Mouse (Mus musculus): ENCODE results near the gene Kif1b. TPM values are rescaled to one million over a fixed set of nuclear protein-coding genes. Genes with fewer than 3 reads are reported as not detected.
A peak's percentile ranks its signal among the peaks of the same experiment; 100 is the strongest.

The Kif1b gene
- polyA plus RNA-seq, 1 experiment from 2014 or later = 173 TPM

DNA sequence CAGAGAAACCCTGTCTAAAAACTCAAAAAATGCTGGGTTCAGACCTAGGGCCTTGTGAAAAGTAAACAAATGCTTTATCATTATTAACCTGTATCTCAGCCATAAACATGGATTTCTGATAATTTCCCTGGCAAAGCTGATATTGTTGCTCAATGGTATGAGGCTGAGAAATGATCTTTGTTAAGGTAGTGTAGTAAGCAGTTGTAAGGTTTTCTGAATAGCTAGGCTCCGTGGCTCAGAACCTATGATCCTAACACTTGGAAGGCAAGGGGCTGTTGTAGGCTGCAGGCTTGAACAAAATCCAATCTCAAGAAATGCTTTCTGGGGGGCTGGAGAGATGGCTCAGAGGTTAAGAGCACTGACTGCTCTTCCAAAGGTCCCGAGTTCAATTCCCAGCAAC, 118.9 kb downstream of the Kif1b start:
- Histone ChIP-seq H3K4me2 (replicated peaks; ENCODE audit: low read depth, low read length) (no peak overlapping the region), H3K4me1 (replicated peaks; ENCODE audit: control insufficient read depth, insufficient read depth, low read length) (no peaks in the 10 kb centered on the region), H3K27me3 (ENCODE audit: control insufficient read depth, insufficient read depth, low read length) (no peaks in the 10 kb centered on the region), H3K27ac (ENCODE audit: low read depth, low read length) (no peak overlapping the region), H3K4me3 (ENCODE audit: low read depth, low read length) (no peak overlapping the region), H3K9me3 (ENCODE audit: control insufficient read depth, low read length) (no peaks in the 10 kb centered on the region), H3K36me3 (ENCODE audit: control insufficient read depth, insufficient read depth, low read length) (peaks cover 19% of the 10 kb centered on the region), H3K9ac (ENCODE audit: low read depth, low read length) (no peak overlapping the region)
- ATAC-seq (ENCODE audit: low FRiP score) (no peak), DNase-seq (ENCODE audit: low spot score) (no peak)
- 98% methylated on average over 2 of the region's 2 CpGs for WGBS

DNA sequence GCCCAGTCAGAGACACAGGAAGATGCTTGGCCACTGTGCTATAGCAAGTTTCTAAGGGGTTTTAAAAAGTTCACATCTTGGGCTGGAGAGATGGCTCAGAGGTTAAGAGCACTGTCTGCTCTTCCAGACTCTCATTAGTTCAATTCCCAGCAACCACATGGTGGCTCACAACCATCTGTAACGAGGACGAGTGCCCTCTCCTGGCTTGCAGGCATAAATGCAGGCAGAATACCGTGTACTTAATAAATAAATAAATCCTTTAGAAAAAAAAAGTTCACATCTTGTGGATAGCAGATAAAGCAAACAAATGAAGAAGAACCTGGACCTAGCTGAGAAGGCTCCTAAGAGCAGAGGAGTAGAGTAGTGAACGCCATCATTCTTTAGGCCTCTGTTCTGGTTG, 124.7 kb downstream of the Kif1b start:
- H3K4me3 ChIP-seq (ENCODE audit: low read depth, low read length) = no peak overlapping the region

DNA sequence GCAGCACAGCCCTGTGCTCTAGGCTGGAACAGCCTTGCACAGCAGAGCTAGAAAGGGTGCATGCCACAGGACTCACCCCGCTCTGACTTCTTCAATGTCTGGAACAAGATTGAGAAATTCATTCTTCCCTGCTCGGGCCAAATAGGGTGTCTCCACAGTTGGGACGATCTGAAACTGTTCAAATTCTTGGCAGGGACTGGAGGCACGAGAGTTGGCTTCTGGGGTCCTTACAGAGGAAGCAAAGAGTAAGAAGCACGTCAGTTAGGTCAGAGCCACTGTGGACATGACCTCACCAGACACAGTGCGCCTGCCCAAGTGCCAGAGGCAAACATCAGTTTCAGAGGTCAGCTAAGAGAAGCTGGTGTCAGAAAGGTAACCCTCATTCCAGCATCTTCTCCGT, 125.3 kb downstream of the Kif1b start:
- H3K9ac ChIP-seq (ENCODE audit: low read depth, low read length) = no peak overlapping the region
- no peak overlapping the region for H3K27ac ChIP-seq (ENCODE audit: low read depth, low read length)
- H3K27me3 ChIP-seq (ENCODE audit: control insufficient read depth, insufficient read depth, low read length) = no peaks in the 10 kb centered on the region
- ATAC-seq (ENCODE audit: low FRiP score) (no peak), DNase-seq (ENCODE audit: low spot score) (no peak)
- H3K4me2 ChIP-seq (replicated peaks; ENCODE audit: low read depth, low read length) = no peak overlapping the region
- peaks cover 20% of the 10 kb centered on the region; the same call in 1 of the 2 replicates for H3K36me3 ChIP-seq (ENCODE audit: control insufficient read depth, insufficient read depth, low read length)
- H3K9me3 ChIP-seq (ENCODE audit: control insufficient read depth, low read length) = no peaks in the 10 kb centered on the region
- no peak overlapping the region for H3K4me3 ChIP-seq (ENCODE audit: low read depth, low read length)
- 86% methylated on average over 7 of the region's 7 CpGs for WGBS
- no peaks in the 10 kb centered on the region for H3K4me1 ChIP-seq (replicated peaks; ENCODE audit: control insufficient read depth, insufficient read depth, low read length)

More for the DNA sequence above, 124.7 kb downstream of the Kif1b start:
- H3K27me3 ChIP-seq (ENCODE audit: control insufficient read depth, insufficient read depth, low read length) = no peaks in the 10 kb centered on the region
- peaks cover 23% of the 10 kb centered on the region; the same call in 1 of the 2 replicates for H3K36me3 ChIP-seq (ENCODE audit: control insufficient read depth, insufficient read depth, low read length)
- H3K4me2 ChIP-seq (replicated peaks; ENCODE audit: low read depth, low read length) = no peak overlapping the region
- no peaks in the 10 kb centered on the region for H3K4me1 ChIP-seq (replicated peaks; ENCODE audit: control insufficient read depth, insufficient read depth, low read length)
- H3K9ac ChIP-seq (ENCODE audit: low read depth, low read length) = no peak overlapping the region
- H3K9me3 ChIP-seq (ENCODE audit: control insufficient read depth, low read length) = no peaks in the 10 kb centered on the region
- ATAC-seq (ENCODE audit: low FRiP score) (no peak), DNase-seq (ENCODE audit: low spot score) (no peak)
- no peak overlapping the region for H3K27ac ChIP-seq (ENCODE audit: low read depth, low read length)
- WGBS = 56% methylated on average over 4 of the region's 4 CpGs

DNA sequence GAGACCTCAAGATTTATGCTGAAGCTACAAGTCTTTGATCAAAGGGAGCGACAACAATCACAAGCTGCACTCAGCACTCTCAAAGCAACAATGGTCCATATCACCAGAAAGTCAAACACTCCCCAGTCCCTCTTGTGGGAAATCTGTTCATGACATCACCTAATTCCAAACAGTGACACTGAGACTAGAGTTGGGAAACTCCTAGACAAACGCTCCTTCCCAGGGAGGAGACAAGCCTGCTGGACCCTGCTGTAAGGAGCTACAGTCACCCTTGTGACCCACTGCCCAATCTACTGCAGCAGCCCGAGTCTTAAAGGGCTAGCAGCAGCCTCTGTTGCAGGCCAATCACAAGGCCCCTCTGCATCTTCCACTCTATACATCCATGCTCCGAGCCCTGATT, 127.9 kb downstream of the Kif1b start:
- ATAC-seq (ENCODE audit: low FRiP score) = no peak
- 72% methylated on average over 4 of the region's 4 CpGs for WGBS

DNA sequence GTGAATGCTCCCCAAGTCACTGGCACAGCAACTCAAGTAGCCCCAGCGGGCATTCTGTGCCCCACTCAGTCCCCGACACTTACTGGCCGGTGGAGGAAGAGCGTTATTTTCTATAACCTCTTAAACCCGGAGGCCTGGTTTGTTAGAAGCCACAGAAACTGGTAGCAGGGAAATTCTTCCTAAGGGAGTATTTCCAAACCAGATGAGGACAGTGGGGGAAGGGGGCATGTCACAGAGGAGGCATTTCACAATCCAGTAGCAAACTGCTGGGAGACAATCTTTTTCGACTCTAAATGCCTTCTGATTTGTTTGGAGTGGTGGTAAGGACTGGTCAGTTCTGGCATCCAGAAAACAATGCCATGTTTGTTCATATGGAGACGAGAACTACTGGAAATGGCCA, 128.3 kb downstream of the Kif1b start:
- WGBS = 78% methylated on average over 7 of the region's 7 CpGs
- ATAC-seq (ENCODE audit: low FRiP score) (no peak), DNase-seq (ENCODE audit: low spot score) (no peak)
- Histone ChIP-seq H3K36me3 (ENCODE audit: control insufficient read depth, insufficient read depth, low read length) (peaks cover 16% of the 10 kb centered on the region; the same call in 1 of the 2 replicates), H3K4me2 (replicated peaks; ENCODE audit: low read depth, low read length) (no peak overlapping the region), H3K27me3 (ENCODE audit: control insufficient read depth, insufficient read depth, low read length) (no peaks in the 10 kb centered on the region), H3K4me3 (ENCODE audit: low read depth, low read length) (no peak overlapping the region), H3K9me3 (ENCODE audit: control insufficient read depth, low read length) (no peaks in the 10 kb centered on the region), H3K9ac (ENCODE audit: low read depth, low read length) (no peak overlapping the region; the same call in 1 of the 2 replicates), H3K27ac (ENCODE audit: low read depth, low read length) (no peak overlapping the region), H3K4me1 (replicated peaks; ENCODE audit: control insufficient read depth, insufficient read depth, low read length) (no peaks in the 10 kb centered on the region)

More for the DNA sequence above, 127.9 kb downstream of the Kif1b start:
- no peaks in the 10 kb centered on the region for H3K27me3 ChIP-seq (ENCODE audit: control insufficient read depth, insufficient read depth, low read length)
- peaks cover 17% of the 10 kb centered on the region; the same call in 1 of the 2 replicates for H3K36me3 ChIP-seq (ENCODE audit: control insufficient read depth, insufficient read depth, low read length)
- H3K27ac ChIP-seq (ENCODE audit: low read depth, low read length) = no peak overlapping the region
- no peak overlapping the region for H3K4me2 ChIP-seq (replicated peaks; ENCODE audit: low read depth, low read length)
- H3K9me3 ChIP-seq (ENCODE audit: control insufficient read depth, low read length) = no peaks in the 10 kb centered on the region
- no peak for DNase-seq (ENCODE audit: low spot score)
- H3K4me3 ChIP-seq (ENCODE audit: low read depth, low read length) = no peak overlapping the region
- H3K4me1 ChIP-seq (replicated peaks; ENCODE audit: control insufficient read depth, insufficient read depth, low read length) = no peaks in the 10 kb centered on the region
- no peak overlapping the region for H3K9ac ChIP-seq (ENCODE audit: low read depth, low read length)

DNA sequence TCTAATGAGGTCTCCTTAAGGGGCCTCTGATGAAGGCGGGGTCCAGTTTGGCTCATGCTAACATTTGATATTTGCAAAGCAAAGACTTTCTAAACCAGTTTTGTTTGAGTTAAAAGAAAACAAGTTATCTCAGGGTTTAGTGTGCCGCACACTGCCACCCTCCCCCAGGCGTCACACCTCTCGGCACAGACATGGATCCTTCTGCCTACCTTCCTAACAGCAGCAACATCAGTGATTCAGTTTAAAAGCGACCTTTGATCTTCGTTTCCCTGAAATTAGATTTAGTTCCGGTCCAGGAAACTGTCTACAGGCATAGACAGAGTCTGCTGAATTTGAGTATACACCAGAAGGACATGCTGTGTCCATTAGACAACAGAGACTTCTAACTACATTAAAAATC, 129.2 kb downstream of the Kif1b start:
- Histone ChIP-seq H3K9ac (ENCODE audit: low read depth, low read length) (no peak overlapping the region), H3K27me3 (ENCODE audit: control insufficient read depth, insufficient read depth, low read length) (no peaks in the 10 kb centered on the region), H3K4me2 (replicated peaks; ENCODE audit: low read depth, low read length) (no peak overlapping the region), H3K4me3 (ENCODE audit: low read depth, low read length) (no peak overlapping the region), H3K36me3 (ENCODE audit: control insufficient read depth, insufficient read depth, low read length) (peaks cover 10% of the 10 kb centered on the region; the same call in 1 of the 2 replicates), H3K9me3 (ENCODE audit: control insufficient read depth, low read length) (no peaks in the 10 kb centered on the region), H3K4me1 (replicated peaks; ENCODE audit: control insufficient read depth, insufficient read depth, low read length) (no peaks in the 10 kb centered on the region), H3K27ac (ENCODE audit: low read depth, low read length) (no peak overlapping the region)
- ATAC-seq (ENCODE audit: low FRiP score) (no peak), DNase-seq (ENCODE audit: low spot score) (no peak)
- WGBS = 69% methylated on average over 7 of the region's 7 CpGs

DNA sequence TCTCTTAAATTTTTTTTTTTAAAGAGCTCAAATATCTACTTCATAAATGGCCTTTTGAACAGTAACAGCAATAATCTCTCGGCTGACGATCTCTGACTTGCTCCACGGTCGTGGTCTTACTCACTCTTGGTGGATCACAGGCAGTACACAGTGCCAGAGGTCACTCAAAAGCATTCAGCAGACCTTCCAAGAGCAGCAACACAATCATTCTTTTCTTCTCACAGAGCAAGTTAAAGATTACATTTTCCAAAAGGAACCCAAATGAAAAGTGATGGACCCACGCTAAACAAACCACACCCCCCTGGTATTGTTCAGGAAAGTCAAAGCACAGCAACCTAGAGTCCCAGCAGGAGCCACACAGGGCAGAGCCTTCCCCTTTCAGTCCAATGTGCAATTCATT, 130.4 kb downstream of the Kif1b start:
- H3K9ac ChIP-seq (ENCODE audit: low read depth, low read length) = no peak overlapping the region
- peaks cover 8% of the 10 kb centered on the region; the same call in 1 of the 2 replicates for H3K36me3 ChIP-seq (ENCODE audit: control insufficient read depth, insufficient read depth, low read length)
- H3K4me3 ChIP-seq (ENCODE audit: low read depth, low read length) = no peak overlapping the region
- ATAC-seq (ENCODE audit: low FRiP score) = no peak
- H3K9me3 ChIP-seq (ENCODE audit: control insufficient read depth, low read length) = no peaks in the 10 kb centered on the region
- DNase-seq (ENCODE audit: low spot score) = no peak
- H3K4me1 ChIP-seq (replicated peaks; ENCODE audit: control insufficient read depth, insufficient read depth, low read length) = no peaks in the 10 kb centered on the region
- H3K27me3 ChIP-seq (ENCODE audit: control insufficient read depth, insufficient read depth, low read length) = no peaks in the 10 kb centered on the region
- 31% methylated on average over 5 of the region's 5 CpGs for whole genome bisulfite sequencing
- no peak overlapping the region for H3K4me2 ChIP-seq (replicated peaks; ENCODE audit: low read depth, low read length)
- H3K27ac ChIP-seq (ENCODE audit: low read depth, low read length) = 0 out of 2 replicates have a peak overlapping the region, but pooled peaks have one; percentile 17

DNA sequence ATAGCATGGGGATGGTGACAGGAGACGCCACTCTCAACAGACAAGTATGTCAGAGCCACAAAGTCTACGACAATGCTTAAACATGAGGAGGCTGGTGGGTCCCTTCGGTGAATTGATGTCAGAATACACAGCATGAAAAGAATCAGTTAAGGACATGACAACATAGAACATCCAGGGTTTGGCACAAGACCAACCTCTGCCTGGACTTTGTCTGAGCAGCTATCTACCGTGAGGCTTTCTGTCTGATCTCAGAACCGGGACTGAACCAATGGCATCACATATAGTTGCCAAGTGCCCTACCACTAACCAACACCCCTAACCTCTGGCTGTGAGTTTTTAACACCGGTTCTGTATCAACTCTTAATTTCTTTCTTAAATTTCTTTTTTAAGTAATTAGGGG, 130.8 kb downstream of the Kif1b start:
- no peak overlapping the region for H3K9ac ChIP-seq (ENCODE audit: low read depth, low read length)
- H3K27ac ChIP-seq (ENCODE audit: low read depth, low read length) = no peak overlapping the region
- H3K27me3 ChIP-seq (ENCODE audit: control insufficient read depth, insufficient read depth, low read length) = no peaks in the 10 kb centered on the region
- ATAC-seq (ENCODE audit: low FRiP score) (no peak), DNase-seq (ENCODE audit: low spot score) (no peak)
- H3K4me2 ChIP-seq (replicated peaks; ENCODE audit: low read depth, low read length) = no peak overlapping the region
- peaks cover 6% of the 10 kb centered on the region; the same call in 1 of the 2 replicates for H3K36me3 ChIP-seq (ENCODE audit: control insufficient read depth, insufficient read depth, low read length)
- H3K4me3 ChIP-seq (ENCODE audit: low read depth, low read length) = no peak overlapping the region
- 72% methylated on average over 6 of the region's 6 CpGs for WGBS
- no peaks in the 10 kb centered on the region for H3K4me1 ChIP-seq (replicated peaks; ENCODE audit: control insufficient read depth, insufficient read depth, low read length)
- H3K9me3 ChIP-seq (ENCODE audit: control insufficient read depth, low read length) = no peaks in the 10 kb centered on the region

DNA sequence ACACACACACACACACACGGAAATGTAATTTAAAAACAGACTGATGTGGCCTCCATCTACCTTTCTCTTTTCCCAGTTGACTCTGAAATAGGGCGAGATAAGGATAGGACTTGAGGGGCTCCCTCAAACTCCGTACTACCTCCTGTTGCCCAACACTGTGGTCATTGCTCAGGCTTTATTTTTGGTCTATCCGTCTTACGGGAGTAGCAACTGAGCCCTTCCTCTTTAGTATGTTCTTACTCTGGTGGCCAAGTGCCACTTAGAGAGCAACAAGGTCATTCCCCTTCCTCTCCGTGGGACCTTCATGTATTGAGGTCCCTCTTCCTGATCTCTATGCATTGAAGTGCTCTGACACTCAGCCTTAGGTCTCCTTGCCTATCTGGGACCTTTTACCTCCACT, 133.8 kb downstream of the Kif1b start:
- no peaks in the 10 kb centered on the region for H3K36me3 ChIP-seq (ENCODE audit: control insufficient read depth, insufficient read depth, low read length)
- H3K4me1 ChIP-seq (replicated peaks; ENCODE audit: control insufficient read depth, insufficient read depth, low read length) = no peaks in the 10 kb centered on the region
- no peaks in the 10 kb centered on the region for H3K9me3 ChIP-seq (ENCODE audit: control insufficient read depth, low read length)
- DNase-seq (ENCODE audit: low spot score) (no peak), ATAC-seq (ENCODE audit: low FRiP score) (no peak)
- WGBS = 92% methylated on average over 6 of the region's 6 CpGs
- H3K9ac ChIP-seq (ENCODE audit: low read depth, low read length) = no peak overlapping the region
- no peaks in the 10 kb centered on the region for H3K27me3 ChIP-seq (ENCODE audit: control insufficient read depth, insufficient read depth, low read length)
- H3K4me2 ChIP-seq (replicated peaks; ENCODE audit: low read depth, low read length) = no peak overlapping the region
- no peak overlapping the region for H3K4me3 ChIP-seq (ENCODE audit: low read depth, low read length)
- H3K27ac ChIP-seq (ENCODE audit: low read depth, low read length) = no peak overlapping the region
